Mouse (Mus musculus) bone marrow macrophage, adult 2 months (primary cell): ENCODE measurements around the gene Stxbp6. TPM values are rescaled to one million over a fixed set of nuclear protein-coding genes. Genes with fewer than 3 reads are reported as not detected.

Experiments used
- H3K27ac ChIP-seq: 2 replicates; pipeline ENCODE4 v1.5.1; 2012; ENCODE audit warnings: low read depth, low read length; ENCODE audit not compliant: insufficient read depth
- H3K4me1 ChIP-seq: 2 replicates; pipeline ENCODE4 v1.6.1; 2012; ENCODE audit warnings: low read length; ENCODE audit not compliant: control insufficient read depth, insufficient read depth
- H3K4me3 ChIP-seq: 2 replicates; pipeline ENCODE4 v1.5.1; 2012; ENCODE audit warnings: mild to moderate bottlenecking, low read length, moderate library complexity; ENCODE audit not compliant: insufficient read depth
- CTCF ChIP-seq: IDR thresholded peaks from 2 replicates; pipeline ENCODE4 v1.5.1; 2012; ENCODE audit warnings: low read depth, mild to moderate bottlenecking, low read length, moderate library complexity
- POLR2A ChIP-seq: IDR thresholded peaks from 2 replicates; pipeline ENCODE4 v1.6.1; 2012; ENCODE audit warnings: mild to moderate bottlenecking, low read depth, low read length, borderline replicate concordance
- polyA plus RNA-seq: library from polyadenylated mRNA; stranded (reverse); fragments of >200 nt; gene quantifications from 2 replicates; pipeline ENCODE4 v1.2.4, GENCODE M21; 2012; ENCODE audit not compliant: missing spikeins, insufficient read depth, insufficient read length

The Stxbp6 gene
- polyA plus RNA-seq, 1 experiment, result 1.0 TPM

DNA sequence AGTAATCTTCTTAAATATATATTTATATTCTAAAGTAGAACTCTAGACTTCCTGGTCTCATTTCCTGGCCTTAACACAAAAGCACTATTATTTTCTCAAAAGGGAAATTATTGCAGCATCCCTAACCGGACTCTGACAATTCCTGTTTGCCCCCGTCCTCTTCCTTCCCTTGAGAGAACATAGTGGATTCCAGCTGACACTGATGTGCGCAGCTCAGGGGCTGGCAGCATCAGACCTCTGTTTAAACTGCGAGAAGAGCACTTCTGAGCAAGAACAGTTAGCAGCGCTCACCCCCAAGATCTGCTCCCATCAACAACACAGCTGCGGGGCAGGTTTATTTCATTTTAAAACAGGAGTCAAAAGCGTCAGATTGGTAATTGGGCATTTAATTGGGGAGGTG, 142.8 kb downstream of the Stxbp6 start:
- H3K4me3 ChIP-seq, result no peak overlapping the region
- TF ChIP-seq POLR2A (no peak), CTCF (no peak)

GRCm38 (mm10) chr12:44928456-44928855, 146.1 kb downstream of the Stxbp6 start:
- Histone ChIP-seq H3K4me3 (no peak overlapping the region), H3K4me1 (peaks cover 14% of the 10 kb centered on the region), H3K27ac (no peak overlapping the region)
- TF ChIP-seq CTCF (no peak), POLR2A (no peak)

More for the DNA sequence above, 142.8 kb downstream of the Stxbp6 start:
- Histone ChIP-seq H3K4me1 (peaks cover 18% of the 10 kb centered on the region), H3K27ac (no peak overlapping the region)

GRCm38 (mm10) chr12:44925901-44926300, 148.6 kb downstream of the Stxbp6 start:
- no peak overlapping the region for H3K27ac ChIP-seq
- no peaks in the 10 kb centered on the region for H3K4me1 ChIP-seq
- no peak for TF ChIP-seq CTCF
- no peak for TF ChIP-seq POLR2A
- no peak overlapping the region for H3K4me3 ChIP-seq

GRCm38 (mm10) chr12:44923273-44923672, 151.2 kb downstream of the Stxbp6 start:
- no peak overlapping the region for H3K4me3 ChIP-seq
- TF ChIP-seq POLR2A, result no peak
- no peak for TF ChIP-seq CTCF
- H3K27ac ChIP-seq, result no peak overlapping the region
- peaks cover 3% of the 10 kb centered on the region for H3K4me1 ChIP-seq

DNA sequence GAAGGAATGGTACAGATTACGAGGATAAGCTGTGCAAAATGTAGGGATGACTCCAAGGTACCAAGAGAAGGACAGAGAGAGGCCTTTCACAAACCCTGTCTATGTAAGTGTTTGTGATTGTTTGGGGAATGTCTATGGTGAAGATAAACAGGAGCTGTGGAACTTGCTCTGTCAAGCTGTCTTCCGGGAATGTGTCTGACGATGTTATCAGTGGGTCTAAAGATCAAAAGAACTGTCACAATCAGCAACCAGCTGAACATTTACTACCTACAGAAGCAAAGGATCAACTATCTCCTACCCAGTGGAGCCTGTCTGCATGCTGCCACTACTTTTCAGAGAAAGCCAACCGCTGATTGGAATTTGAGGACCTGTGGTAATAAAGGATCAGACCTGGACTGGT, 152.3 kb downstream of the Stxbp6 start:
- peaks cover 11% of the 10 kb centered on the region for H3K4me1 ChIP-seq
- no peak for TF ChIP-seq POLR2A
- no peak for TF ChIP-seq CTCF
- no peak overlapping the region for H3K27ac ChIP-seq
- no peak overlapping the region for H3K4me3 ChIP-seq

DNA sequence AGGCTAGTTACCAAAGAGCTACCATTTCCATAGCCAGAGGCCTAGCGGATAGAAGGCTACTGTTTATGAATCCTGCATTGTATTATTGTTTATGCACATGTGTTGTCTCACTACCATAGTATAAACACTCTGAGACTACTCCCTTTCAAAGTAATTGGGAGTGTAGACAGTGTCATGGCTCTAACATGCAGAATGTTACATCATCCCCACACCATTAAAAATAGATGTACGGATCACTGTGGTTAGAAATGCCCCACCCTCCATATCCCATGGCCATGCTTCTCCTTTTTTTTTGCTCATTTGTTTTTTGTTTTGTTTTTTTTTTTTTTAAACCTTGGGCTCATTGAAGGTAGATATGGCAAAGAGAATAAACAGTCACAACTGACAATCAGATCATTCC, 154.9 kb downstream of the Stxbp6 start:
- Histone ChIP-seq H3K4me1 (peaks cover 15% of the 10 kb centered on the region), H3K27ac (peak overlapping the region; percentile 64), H3K4me3 (no peak overlapping the region)
- TF ChIP-seq POLR2A, result no peak
- no peak for TF ChIP-seq CTCF

DNA sequence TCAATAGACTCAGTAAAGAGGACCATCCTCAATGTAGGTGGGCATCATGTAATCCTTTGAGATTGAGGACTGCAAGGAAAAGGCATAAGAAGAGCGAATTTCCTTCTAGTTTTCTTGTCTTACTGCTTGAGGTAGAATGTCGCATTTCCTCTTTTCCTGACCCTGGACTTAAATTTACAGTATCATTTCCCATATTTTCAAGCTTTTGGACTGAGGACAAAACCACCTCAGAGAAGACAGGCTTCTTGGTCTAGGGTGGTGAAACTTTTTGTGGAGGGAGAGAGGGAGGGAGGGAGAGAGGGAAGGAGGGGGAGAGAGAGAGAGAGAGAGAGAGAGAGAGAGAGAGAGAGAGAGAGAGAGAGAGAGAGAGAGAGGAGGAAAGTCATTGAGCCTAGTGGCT, 155.6 kb downstream of the Stxbp6 start:
- no peak for TF ChIP-seq POLR2A
- no peak for TF ChIP-seq CTCF
- Histone ChIP-seq H3K4me1 (peaks cover 19% of the 10 kb centered on the region), H3K27ac (peak overlapping the region; percentile 64), H3K4me3 (no peak overlapping the region)

GRCm38 (mm10) chr12:44913854-44914253, 160.7 kb downstream of the Stxbp6 start:
- no peak overlapping the region for H3K4me3 ChIP-seq
- peaks cover 22% of the 10 kb centered on the region for H3K4me1 ChIP-seq
- H3K27ac ChIP-seq, result no peak overlapping the region
- no peak for TF ChIP-seq CTCF
- no peak for TF ChIP-seq POLR2A

DNA sequence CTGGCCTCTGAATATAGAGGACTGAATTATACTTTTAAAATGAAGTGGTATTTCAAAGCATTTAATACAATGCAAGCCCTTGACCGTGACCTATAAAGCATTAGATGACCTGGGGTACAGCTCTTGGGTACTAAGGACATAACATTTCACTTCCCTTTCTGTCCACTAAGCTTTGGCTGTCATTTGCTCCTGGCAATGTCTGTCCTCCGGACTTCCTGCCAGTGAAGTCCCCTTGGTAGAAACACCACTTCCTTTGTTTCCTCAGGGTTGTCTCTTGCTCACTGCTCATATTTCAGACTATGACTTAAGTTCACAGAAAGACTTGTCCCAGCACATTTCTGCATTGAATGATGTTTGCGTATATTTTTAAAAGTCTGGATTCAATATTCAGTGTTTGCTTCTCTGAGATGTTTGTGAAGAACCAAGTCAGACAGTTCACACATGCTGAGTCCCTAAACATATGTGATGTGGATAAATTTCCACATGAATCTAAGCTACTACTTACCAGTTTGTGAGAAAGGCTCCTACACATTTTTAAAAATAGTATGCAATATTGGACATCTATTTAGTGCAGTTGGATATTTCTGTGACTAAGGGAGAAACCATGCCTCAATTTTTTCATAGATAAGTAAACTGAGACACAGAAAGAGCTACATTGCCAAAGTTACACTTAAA, 166.3 kb downstream of the Stxbp6 start:
- Histone ChIP-seq H3K27ac (no peak overlapping the region), H3K4me3 (no peak overlapping the region), H3K4me1 (peaks cover 7% of the 10 kb centered on the region; the same call in 1 of the 2 replicates)
- TF ChIP-seq CTCF (no peak), POLR2A (no peak)

- no peak overlapping the region for H3K4me3 ChIP-seq
- H3K4me1 ChIP-seq, result peaks cover 4% of the 10 kb centered on the region; the same call in 1 of the 2 replicates
- no peak overlapping the region for H3K27ac ChIP-seq
- TF ChIP-seq POLR2A, result no peak
- no peak for TF ChIP-seq CTCF
Observed at GRCm38 (mm10) chr12:44906001-44906400, 168.5 kb downstream of the Stxbp6 start.
